Mouse (Mus musculus): Measurements from ENCODE around the gene Hcn2. TPM values are rescaled to one million over a fixed set of nuclear protein-coding genes. Genes with fewer than 3 reads are reported as not detected.

Gene Hcn2
- 0.64 and 0.69 TPM in 2 replicates for polyA plus RNA-seq (2015; fragmentation: Nextera tagmentation; extraction: Ambion mirVana)

DNA sequence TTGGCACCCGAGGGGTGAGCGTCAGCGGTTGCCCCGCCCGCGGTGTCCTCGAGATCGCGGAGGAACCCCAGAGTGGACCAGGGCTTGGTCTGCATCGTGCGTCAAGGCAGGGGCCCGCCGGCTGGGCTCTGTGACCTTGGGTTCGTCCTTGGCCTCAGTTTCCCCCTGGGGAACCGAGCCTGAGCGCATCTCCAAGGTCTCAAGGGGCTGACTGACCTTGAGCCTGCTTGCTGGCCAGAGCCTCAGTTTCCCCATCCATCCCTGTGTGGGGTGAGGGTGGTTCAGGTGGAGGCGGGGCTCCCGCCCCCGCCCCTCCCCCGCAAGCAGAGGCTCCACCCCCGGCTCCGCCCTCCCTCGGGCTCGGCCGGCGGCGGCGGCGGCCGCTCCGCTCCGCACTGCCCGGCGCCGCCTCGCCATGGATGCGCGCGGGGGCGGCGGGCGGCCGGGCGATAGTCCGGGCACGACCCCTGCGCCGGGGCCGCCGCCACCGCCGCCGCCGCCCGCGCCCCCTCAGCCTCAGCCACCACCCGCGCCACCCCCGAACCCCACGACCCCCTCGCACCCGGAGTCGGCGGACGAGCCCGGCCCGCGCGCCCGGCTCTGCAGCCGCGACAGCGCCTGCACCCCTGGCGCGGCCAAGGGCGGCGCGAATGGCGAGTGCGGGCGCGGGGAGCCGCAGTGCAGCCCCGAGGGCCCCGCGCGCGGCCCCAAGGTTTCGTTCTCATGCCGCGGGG is at the start of gene Hcn2:
Hcn2 (plus strand) TSS at position 381 of the 734 bp plus-strand sequence.
- Histone ChIP-seq H3K36me3 (peaks cover 7% of the 10 kb centered on the region), H3K9ac (replicated peaks) (peak within 1 kb of the TSS; percentile 62), H3K27ac (replicated peaks) (no peak within 1 kb of the TSS), H3K4me1 (peaks cover 19% of the 10 kb centered on the region), H3K9me3 (no peaks in the 10 kb centered on the region), H3K4me3 (peak within 1 kb of the TSS; percentile 66), H3K27me3 (peaks cover 40% of the 10 kb centered on the region), H3K4me2 (replicated peaks) (peak within 1 kb of the TSS; percentile 96)
- 2% methylated on average over 41 of the region's 91 CpGs for WGBS
- ATAC-seq (replicated peaks), result peak; percentile 57

GRCm38 (mm10) chr10:79668076-79668475 is 48.4 kb upstream of the Hcn2 start:
- ATAC-seq (replicated peaks), result no peak
- 84% methylated on average over 5 of the region's 5 CpGs for WGBS
- Histone ChIP-seq H3K4me3 (peak overlapping the region; percentile 92; the same call in 1 of the 2 replicates), H3K4me1 (peaks cover 21% of the 10 kb centered on the region), H3K9ac (replicated peaks) (no peak overlapping the region; the same call in 1 of the 2 replicates), H3K4me2 (replicated peaks) (peak overlapping the region; percentile 79; the same call in 1 of the 2 replicates), H3K9me3 (no peaks in the 10 kb centered on the region), H3K27ac (replicated peaks) (peak overlapping the region; percentile 94), H3K27me3 (no peaks in the 10 kb centered on the region), H3K36me3 (no peaks in the 10 kb centered on the region)

- Histone ChIP-seq H3K4me3 (peak within 1 kb of the TSS; percentile 92), H3K4me1 (peaks cover 21% of the 10 kb centered on the region), H3K36me3 (no peaks in the 10 kb centered on the region), H3K4me2 (replicated peaks) (peak within 1 kb of the TSS; percentile 79), H3K9me3 (no peaks in the 10 kb centered on the region), H3K9ac (replicated peaks) (peak within 1 kb of the TSS; percentile 91), H3K27ac (replicated peaks) (peak within 1 kb of the TSS; percentile 94), H3K27me3 (no peaks in the 10 kb centered on the region)
- ATAC-seq (replicated peaks), result peak; percentile 85
- WGBS, result under 1% methylated on average over 45 of the region's 45 CpGs
These were observed 47.5 kb upstream of the Hcn2 start, which contains the start of gene Tpgs1 for GRCm38 (mm10) chr10:79668771-79669575. Gene Tpgs1 (plus strand): TSS chr10:79669369.

GRCm38 (mm10) chr10:79669576-79670057 is 46.8 kb upstream of the Hcn2 start:
- under 1% methylated on average over 47 of the region's 47 CpGs for WGBS
- H3K9me3 ChIP-seq, result no peaks in the 10 kb centered on the region
- no peaks in the 10 kb centered on the region for H3K27me3 ChIP-seq
- no peaks in the 10 kb centered on the region for H3K36me3 ChIP-seq
- peak overlapping the region; percentile 92 for H3K4me3 ChIP-seq
- peak overlapping the region; percentile 91 for H3K9ac ChIP-seq (replicated peaks)
- H3K4me1 ChIP-seq, result peaks cover 21% of the 10 kb centered on the region
- H3K27ac ChIP-seq (replicated peaks), result peak overlapping the region; percentile 94
- peak; percentile 66 for ATAC-seq (replicated peaks)
- peak overlapping the region; percentile 79 for H3K4me2 ChIP-seq (replicated peaks)

- peaks cover 21% of the 10 kb centered on the region for H3K4me1 ChIP-seq
- H3K9ac ChIP-seq (replicated peaks), result peak overlapping the region; percentile 91
- H3K4me2 ChIP-seq (replicated peaks), result peak overlapping the region; percentile 79
- H3K36me3 ChIP-seq, result no peaks in the 10 kb centered on the region
- H3K9me3 ChIP-seq, result no peaks in the 10 kb centered on the region
- H3K27me3 ChIP-seq, result no peaks in the 10 kb centered on the region
- WGBS, result 33% methylated on average over 15 of the region's 15 CpGs
- peak overlapping the region; percentile 92 for H3K4me3 ChIP-seq
- ATAC-seq (replicated peaks), result peak; percentile 32
- peak overlapping the region; percentile 94 for H3K27ac ChIP-seq (replicated peaks)
These were observed 46.2 kb upstream of the Hcn2 start for GRCm38 (mm10) chr10:79670071-79670888.

DNA sequence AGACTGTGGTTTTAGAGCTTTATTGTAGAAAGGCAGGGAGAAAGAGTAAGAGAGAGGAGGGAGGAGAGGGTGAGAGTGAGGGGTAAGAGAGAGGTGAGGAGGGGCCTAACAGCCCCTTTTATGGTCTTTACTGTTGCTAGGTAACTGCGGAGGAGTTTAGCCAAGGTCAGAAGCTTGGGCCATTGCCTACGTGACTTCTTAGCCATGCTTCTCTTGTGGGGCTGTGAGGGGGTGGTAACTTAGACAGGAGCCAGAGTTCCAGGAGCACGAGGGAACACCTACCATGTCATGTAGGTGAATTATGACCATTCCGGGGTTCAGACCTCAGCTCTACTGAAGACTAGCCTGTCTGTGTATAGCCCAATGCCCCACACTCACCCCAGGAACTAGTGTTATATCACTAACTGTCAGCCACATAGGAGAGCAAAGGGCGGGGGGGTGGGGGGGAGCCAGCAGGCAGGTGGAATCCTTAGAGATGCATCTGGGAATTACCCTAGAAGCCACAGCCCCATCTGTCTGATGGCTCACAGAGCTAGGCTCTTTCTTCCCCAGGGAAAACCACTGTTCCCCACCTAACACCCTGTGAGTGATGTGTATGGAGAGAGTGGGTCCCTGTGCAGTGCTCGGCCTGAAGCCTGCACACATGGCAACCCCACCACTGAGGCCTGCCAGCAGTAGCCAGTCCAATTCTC is 44.9 kb upstream of the Hcn2 start:
- Histone ChIP-seq H3K27me3 (no peaks in the 10 kb centered on the region), H3K36me3 (no peaks in the 10 kb centered on the region), H3K4me2 (replicated peaks) (no peak overlapping the region), H3K9ac (replicated peaks) (no peak overlapping the region), H3K9me3 (no peaks in the 10 kb centered on the region), H3K27ac (replicated peaks) (no peak overlapping the region), H3K4me1 (peaks cover 21% of the 10 kb centered on the region), H3K4me3 (no peak overlapping the region)
- ATAC-seq (replicated peaks), result no peak
- WGBS, result 77% methylated on average over 6 of the region's 6 CpGs

DNA sequence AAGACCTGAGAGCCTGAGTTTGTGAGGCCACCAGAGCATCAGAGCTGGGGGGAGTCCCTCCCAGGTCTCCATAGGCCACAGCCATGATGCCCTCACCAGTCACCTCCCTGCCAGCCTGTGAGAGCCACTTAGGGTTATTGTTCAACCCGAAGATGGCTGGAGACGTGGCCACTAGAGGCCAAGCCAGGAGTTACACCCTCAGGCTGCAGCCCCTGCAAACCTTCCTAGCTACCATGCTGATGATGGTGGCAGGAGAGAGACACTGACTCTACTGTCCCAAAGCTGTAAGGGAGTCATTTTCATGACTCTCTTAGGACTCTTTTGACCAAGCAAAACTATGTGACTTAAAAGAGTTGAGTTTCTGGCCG is 44.4 kb upstream of the Hcn2 start:
- Histone ChIP-seq H3K4me3 (no peak overlapping the region), H3K9me3 (no peaks in the 10 kb centered on the region), H3K4me1 (peaks cover 21% of the 10 kb centered on the region), H3K9ac (replicated peaks) (no peak overlapping the region), H3K27ac (replicated peaks) (no peak overlapping the region), H3K36me3 (no peaks in the 10 kb centered on the region), H3K27me3 (no peaks in the 10 kb centered on the region), H3K4me2 (replicated peaks) (no peak overlapping the region)
- WGBS, result 66% methylated on average over 3 of the region's 3 CpGs
- no peak for ATAC-seq (replicated peaks)

DNA sequence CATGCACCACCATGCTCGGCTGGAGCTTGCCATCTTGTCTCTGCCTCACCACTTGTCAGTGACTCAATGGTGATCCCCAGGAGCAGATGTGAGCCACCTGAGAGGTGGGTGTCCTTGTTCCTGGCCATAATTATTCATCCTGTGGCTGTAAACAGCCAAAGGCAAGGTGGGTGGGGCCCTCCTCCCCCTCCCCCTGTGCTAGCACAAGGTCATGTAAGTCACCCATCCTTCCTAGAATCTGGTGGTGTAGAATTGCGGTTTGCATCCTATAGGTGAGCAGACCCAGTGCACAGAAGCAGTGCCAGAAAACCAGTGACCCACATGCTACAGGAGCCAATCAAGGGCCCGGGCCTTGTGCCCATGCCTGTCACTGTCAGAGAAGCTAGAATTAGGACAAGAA is 43.4 kb upstream of the Hcn2 start:
- H3K4me2 ChIP-seq (replicated peaks), result no peak overlapping the region
- no peak for ATAC-seq (replicated peaks)
- H3K4me1 ChIP-seq, result peaks cover 19% of the 10 kb centered on the region
- H3K27ac ChIP-seq (replicated peaks), result no peak overlapping the region
- H3K9ac ChIP-seq (replicated peaks), result no peak overlapping the region
- H3K36me3 ChIP-seq, result no peaks in the 10 kb centered on the region
- no peak overlapping the region for H3K4me3 ChIP-seq
- no peaks in the 10 kb centered on the region for H3K27me3 ChIP-seq
- WGBS, result 94% methylated on average over 3 of the region's 3 CpGs
- H3K9me3 ChIP-seq, result no peaks in the 10 kb centered on the region

GRCm38 (mm10) chr10:79675346-79676035 is 40.9 kb upstream of the Hcn2 start:
- Histone ChIP-seq H3K4me1 (peaks cover 8% of the 10 kb centered on the region), H3K36me3 (no peaks in the 10 kb centered on the region), H3K27me3 (no peaks in the 10 kb centered on the region), H3K4me3 (no peak overlapping the region), H3K4me2 (replicated peaks) (no peak overlapping the region), H3K9me3 (no peaks in the 10 kb centered on the region), H3K9ac (replicated peaks) (no peak overlapping the region), H3K27ac (replicated peaks) (no peak overlapping the region)
- ATAC-seq (replicated peaks), result no peak
- 60% methylated on average over 44 of the region's 44 CpGs for WGBS

DNA sequence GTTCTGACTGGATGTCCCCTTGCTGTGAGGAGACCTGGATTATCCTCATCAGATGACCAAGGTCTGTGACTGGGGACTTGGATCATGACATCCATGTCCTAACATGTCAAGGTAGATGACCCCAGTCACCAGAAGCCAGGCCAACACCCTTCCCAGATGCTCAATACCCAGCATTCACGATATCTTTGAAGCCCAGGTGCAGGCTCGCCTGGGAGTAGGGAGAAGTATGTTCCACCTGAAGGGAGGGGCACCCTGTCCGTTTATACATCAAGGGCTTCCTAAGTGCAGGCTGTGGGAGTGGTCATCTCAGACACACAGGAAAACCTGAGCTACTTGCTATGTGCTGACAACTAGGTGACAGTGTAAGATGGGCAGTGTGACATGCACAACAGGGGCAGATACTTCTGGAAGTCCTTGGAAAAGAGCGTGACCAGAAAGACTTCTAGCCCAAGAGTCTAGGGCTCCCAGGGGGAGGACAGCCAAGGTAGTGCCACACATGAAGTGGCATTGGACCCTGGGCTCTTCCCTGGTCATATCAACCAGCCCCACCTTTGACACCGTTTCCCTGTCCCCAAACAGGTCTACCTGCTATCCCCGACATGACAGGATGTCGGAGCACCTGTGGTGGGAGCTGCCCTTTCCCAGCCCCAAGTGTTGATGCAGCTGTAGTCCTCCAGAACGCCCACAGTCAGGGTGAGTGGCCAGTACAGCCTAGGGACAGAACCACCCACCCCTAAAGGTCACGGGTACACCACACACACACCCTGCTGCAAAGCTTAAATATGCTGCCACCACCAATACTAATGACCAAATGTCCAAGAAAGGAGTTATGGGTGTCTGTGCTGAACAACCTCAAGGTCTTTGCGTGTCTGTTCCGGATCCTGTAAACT is 35.6 kb upstream of the Hcn2 start:
- WGBS, result 39% methylated on average over 11 of the region's 11 CpGs
- Histone ChIP-seq H3K4me2 (replicated peaks) (peak overlapping the region; percentile 96), H3K4me3 (peak overlapping the region; percentile 87), H3K9ac (replicated peaks) (peak overlapping the region; percentile 54), H3K27ac (replicated peaks) (peak overlapping the region; percentile 95), H3K4me1 (peaks cover 25% of the 10 kb centered on the region), H3K9me3 (no peaks in the 10 kb centered on the region), H3K36me3 (peaks cover 18% of the 10 kb centered on the region), H3K27me3 (no peaks in the 10 kb centered on the region)
- peak; percentile 21 for ATAC-seq (replicated peaks)
